Mouse (Mus musculus): ENCODE data around the gene Zcchc3.
"Not testable (repeated sequence)": the region's sequence is repeated elsewhere in the genome, so short reads cannot be mapped to it uniquely, and the experiment has no call there.

Gene Zcchc3

GRCm38 (mm10) chr2:152414591-152415165 lies at the start of gene Zcchc3:
Zcchc3 (minus strand) TSS chr2:152415027.
- DNase-seq (ENCODE audit: inconsistent ontology term), result peak; percentile 98

GRCm38 (mm10) chr2:152459241-152459640 lies 44.4 kb upstream of the Zcchc3 start:
- peak; percentile 51 for DNase-seq (ENCODE audit: inconsistent ontology term)

- no peak for DNase-seq (ENCODE audit: inconsistent ontology term)
Measured at GRCm38 (mm10) chr2:152452101-152452781, 37.4 kb upstream of the Zcchc3 start.

- DNase-seq (ENCODE audit: inconsistent ontology term), result peak; percentile 48
Measured at GRCm38 (mm10) chr2:152450241-152450640, 35.4 kb upstream of the Zcchc3 start.

- DNase-seq (ENCODE audit: inconsistent ontology term), result no peak
Measured at GRCm38 (mm10) chr2:152447461-152447860, 32.6 kb upstream of the Zcchc3 start.

GRCm38 (mm10) chr2:152446642-152447041 lies 31.8 kb upstream of the Zcchc3 start:
- DNase-seq (ENCODE audit: inconsistent ontology term), result no peak

GRCm38 (mm10) chr2:152443281-152443680 lies 28.5 kb upstream of the Zcchc3 start:
- DNase-seq (ENCODE audit: inconsistent ontology term), result no peak

- no peak for DNase-seq (ENCODE audit: inconsistent ontology term)
Measured at GRCm38 (mm10) chr2:152442322-152442721, 27.5 kb upstream of the Zcchc3 start.

- DNase-seq (ENCODE audit: inconsistent ontology term), result no peak
Measured at GRCm38 (mm10) chr2:152439833-152440232, 25.0 kb upstream of the Zcchc3 start.

- DNase-seq (ENCODE audit: inconsistent ontology term), result no peak
Measured at GRCm38 (mm10) chr2:152438963-152439362, 24.1 kb upstream of the Zcchc3 start.

- DNase-seq (ENCODE audit: inconsistent ontology term), result peak; percentile 87
Measured at GRCm38 (mm10) chr2:152436983-152437860, 22.4 kb upstream of the Zcchc3 start.

- no peak for DNase-seq (ENCODE audit: inconsistent ontology term)
Measured at GRCm38 (mm10) chr2:152436405-152436901, 21.6 kb upstream of the Zcchc3 start.

GRCm38 (mm10) chr2:152428481-152428880 lies 13.7 kb upstream of the Zcchc3 start:
- not testable (repeated sequence) for DNase-seq (ENCODE audit: inconsistent ontology term)

GRCm38 (mm10) chr2:152427493-152427892 lies 12.7 kb upstream of the Zcchc3 start:
- no peak for DNase-seq (ENCODE audit: inconsistent ontology term)

GRCm38 (mm10) chr2:152415786-152416185 lies 959 bp upstream of the Zcchc3 start:
- no peak for DNase-seq (ENCODE audit: inconsistent ontology term)

GRCm38 (mm10) chr2:152415287-152415686 lies 460 bp upstream of the Zcchc3 start, which contains the start of gene 6820408C15Rik:
6820408C15Rik (plus strand) TSS chr2:152415587.
- no peak for DNase-seq (ENCODE audit: inconsistent ontology term)

- DNase-seq (ENCODE audit: inconsistent ontology term), result peak; percentile 47
Measured at GRCm38 (mm10) chr2:152413765-152414584, 852 bp downstream of the Zcchc3 start.

GRCm38 (mm10) chr2:152413158-152413764 lies 1.6 kb downstream of the Zcchc3 start:
- no peak for DNase-seq (ENCODE audit: inconsistent ontology term)

GRCm38 (mm10) chr2:152412526-152413157 lies 2.2 kb downstream of the Zcchc3 start:
- no peak for DNase-seq (ENCODE audit: inconsistent ontology term)

GRCm38 (mm10) chr2:152411471-152411870 lies 3.4 kb downstream of the Zcchc3 start:
- DNase-seq (ENCODE audit: inconsistent ontology term), result no peak

Data from Muller cell, postnatal 12 days (primary cell).